Mouse (Mus musculus): ENCODE measurements around the gene Gm3336. TPM values are rescaled to one million over a fixed set of nuclear protein-coding genes. Genes with fewer than 3 reads are reported as not detected.

Gm3336 gene
- total RNA-seq, 2 experiments from 2014 or later = not detected

DNA sequence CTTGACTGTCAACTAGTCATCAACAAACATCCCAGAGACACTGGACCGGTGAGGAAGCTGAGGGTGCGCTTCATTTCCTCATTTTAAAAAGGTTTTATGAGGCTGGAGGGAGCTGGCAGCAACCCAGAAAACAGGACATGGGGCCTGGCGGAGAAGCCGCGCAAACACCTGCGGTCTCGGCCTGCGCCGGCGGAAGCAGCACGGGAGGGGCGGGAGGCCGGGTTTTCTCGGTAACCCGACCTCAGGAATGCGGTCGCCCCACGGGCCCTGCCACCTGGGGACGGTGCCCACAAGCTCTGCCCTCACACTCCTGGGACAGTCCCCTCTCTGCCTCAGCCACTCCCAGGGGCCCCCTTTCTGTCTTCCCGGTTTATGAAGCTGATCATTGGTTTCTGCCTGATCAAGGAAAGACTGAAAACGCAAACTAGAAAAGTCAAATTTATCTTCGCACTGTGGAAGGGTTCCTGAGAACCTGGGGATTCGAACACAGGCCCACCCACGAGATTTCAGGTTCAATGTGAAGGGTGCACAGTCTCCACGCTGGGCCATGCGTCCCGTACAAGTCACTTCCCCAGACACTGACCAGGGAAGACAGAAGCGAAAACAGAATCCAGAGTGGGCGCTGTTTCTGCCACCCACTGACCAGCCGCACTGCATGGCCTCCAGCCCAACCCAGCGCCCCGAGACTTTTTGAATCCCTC, 22.9 kb upstream of the Gm3336 start:
- no peak for DNase-seq (ENCODE audit: low spot score in 2 of 2)

- DNase-seq (ENCODE audit: low spot score in 2 of 2) = peak; percentile 35 to 61
Observed at GRCm38 (mm10) chr8:70696019-70696885, 22.1 kb upstream of the Gm3336 start.

GRCm38 (mm10) chr8:70696946-70697345, 21.4 kb upstream of the Gm3336 start:
- no peak for DNase-seq (ENCODE audit: low spot score in 2 of 2)

DNA sequence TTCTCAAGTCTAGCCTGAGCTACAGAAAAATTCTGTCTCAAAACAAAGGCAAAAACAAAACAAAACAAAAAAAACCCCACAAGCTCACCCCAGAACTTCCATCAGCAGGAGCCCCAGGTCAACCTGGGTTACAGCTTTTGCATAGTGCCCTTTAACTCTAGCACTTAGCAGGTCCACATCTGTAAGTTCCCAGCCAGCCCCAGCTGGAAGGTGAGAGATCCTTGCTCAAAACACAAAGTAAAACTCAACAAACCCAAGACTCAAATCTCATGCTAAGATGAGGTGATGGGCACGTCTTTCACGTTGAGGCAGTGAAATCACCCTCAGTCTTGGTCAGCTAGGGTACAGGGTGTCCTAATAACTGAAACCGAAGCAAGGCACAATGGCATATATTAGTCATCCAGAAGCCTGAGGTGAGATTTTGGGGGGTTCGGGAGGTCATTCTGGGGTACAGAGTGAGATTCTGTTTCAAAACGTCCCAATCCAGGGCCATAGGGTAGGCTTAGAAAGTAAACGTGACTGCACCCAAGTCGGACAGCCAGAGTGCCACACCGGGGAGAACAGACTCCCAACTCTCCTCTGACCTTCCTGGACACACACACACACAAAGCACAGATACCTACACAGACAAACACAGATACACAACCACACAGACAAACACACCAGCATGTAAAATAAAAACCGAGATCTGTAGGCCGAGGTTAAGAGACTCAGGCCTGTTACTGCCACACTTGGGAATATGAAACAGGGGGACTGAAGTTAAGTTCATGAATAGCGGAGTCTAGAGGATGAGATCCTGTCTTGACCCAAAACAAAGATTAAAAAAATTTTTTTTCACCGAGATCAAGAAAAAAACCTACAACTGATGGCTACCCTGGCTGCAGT, 20.7 kb upstream of the Gm3336 start:
- no peak for DNase-seq (ENCODE audit: low spot score in 2 of 2)

DNA sequence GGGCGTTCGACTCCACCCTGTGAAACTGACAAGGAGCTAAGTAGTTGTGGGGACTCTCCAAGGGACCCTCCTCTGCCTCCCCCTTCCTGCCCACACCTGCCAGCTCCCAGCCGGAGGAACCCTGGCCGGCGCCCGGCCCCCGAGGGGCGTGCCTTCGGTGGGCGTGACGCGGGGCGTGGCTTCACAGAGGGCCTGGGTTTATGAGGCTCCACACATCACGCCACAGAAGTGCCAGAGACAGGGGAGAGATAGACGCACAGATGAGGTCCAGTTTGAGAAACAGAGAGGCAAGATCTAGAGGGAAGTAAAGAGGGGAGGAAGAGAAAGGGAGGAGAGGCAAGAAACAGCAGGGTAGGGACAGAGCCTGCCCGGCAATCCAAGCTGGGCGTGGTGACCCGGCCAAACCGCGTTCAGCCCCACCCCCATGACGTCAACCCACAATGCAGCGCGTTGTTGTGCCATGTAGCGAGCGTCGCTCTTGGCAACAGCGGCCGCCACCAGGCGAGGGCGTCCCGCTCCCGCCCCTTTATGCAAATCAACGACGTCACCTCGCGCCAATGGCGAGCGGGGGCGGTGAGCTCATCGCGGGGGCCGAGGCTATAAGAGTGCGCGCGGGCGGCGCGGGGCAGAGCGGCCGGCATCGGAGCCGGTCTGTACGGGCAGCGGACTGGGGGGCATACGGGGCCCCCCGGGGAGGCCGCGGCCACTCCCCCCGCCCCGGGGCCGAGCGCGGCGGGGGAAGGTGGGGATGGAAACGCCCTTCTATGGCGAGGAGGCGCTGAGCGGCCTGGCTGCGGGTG, 19.8 kb upstream of the Gm3336 start, which contains the start of gene Jund:
Jund (plus strand) TSS at position 640 of the 800 bp plus-strand sequence.
- peak; percentile 99 for DNase-seq (ENCODE audit: low spot score in 2 of 2)

- DNase-seq (ENCODE audit: low spot score in 2 of 2) = peak in 1 of 2 experiments; percentile 67
Observed at GRCm38 (mm10) chr8:70699116-70699833, 19.1 kb upstream of the Gm3336 start.

DNA sequence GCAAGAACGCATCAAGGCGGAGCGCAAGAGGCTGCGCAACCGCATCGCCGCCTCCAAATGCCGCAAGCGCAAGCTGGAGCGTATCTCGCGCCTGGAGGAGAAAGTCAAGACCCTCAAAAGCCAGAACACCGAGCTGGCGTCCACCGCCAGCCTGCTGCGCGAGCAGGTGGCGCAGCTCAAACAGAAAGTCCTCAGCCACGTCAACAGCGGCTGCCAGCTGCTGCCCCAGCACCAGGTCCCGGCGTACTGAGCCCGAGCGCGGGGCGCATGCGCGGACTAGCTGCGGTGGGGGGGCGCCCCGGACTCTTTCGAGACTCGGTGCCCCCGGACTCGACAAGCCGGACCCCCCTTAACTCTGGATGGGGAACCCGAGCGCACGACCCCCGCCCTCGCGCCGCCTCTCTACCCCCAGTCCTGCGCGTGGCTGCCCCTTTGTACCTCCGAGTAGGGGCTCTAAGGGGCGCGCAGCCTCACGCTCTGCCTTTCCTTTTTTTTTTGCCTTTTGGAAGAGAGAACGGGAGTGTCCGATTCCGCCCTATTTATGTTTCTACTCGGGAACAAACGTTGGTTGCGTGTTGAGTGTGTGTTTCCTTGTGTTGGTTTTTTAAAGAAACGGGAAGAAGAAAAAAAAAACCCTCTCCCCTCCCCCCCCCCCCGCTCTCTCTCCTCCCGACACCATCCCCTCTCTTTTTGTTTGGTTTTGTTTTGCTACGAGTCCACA, 18.3 kb upstream of the Gm3336 start:
- peak; percentile 79 to 88 for DNase-seq (ENCODE audit: low spot score in 2 of 2)

DNA sequence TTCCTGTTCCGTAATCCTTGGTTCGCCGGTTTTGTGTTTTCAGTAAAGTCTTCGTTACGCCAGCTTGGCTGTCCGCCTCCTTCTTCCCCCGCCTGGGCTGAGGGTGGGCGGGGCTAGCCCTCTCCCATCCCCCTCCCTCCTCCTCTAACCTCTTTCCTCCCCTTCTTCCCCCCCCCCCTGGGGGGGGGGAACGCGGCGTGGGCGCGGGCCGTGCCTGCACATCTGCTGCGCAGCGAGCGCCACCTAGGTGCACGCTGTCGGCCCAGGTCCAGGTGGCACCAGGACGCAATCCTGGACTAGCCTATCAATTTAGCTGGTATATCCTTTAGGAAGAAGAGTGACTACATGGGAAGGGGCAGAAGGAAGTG, 17.8 kb upstream of the Gm3336 start:
- DNase-seq (ENCODE audit: low spot score in 2 of 2) = peak; percentile 77 to 88

DNA sequence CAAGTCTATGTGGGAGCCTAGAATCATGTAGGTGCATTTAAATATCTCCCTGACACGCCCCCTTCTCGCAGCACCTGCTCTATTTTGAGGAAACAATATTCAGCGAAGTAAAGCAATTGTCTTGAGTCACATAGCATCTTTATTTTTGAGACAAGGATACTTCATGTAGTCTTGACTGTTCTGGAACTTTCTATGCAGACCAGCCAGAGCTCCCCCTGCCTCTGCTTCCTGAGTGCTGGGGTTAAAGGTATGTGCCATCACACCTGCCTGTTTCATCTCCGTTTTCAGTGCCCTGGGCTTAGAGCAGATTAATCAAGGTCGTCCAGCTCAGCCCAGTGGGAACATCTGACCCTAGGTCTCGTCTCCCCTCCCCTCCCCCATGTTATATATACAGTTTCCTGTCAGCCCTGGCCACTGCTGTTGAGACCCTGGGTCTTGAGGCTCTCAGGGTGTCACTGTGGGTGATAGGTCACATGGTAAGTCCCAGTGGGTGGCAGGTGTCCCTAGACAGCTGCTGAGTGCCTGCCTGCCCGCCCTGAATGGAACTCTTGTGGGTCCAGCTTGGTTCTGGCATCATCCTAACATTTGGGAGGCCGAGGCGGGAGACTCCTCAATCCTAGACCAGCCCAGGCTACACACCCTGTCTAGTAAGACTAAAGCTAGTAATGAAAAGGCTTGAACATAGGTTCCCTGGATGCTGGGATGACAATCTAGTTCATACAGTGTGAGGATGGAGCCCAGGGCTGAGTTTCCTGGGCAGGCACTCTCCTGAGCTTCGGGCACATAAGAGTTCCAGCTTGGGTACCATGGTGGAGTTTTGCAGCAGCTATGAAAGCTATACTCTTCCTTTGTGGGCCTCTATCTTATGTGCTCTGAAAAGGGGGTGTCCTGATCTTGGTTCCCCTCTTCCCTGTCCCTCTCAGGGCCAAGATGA, 17.0 kb upstream of the Gm3336 start:
- no peak for DNase-seq (ENCODE audit: low spot score in 2 of 2)

GRCm38 (mm10) chr8:70701982-70702841, 16.1 kb upstream of the Gm3336 start:
- DNase-seq (ENCODE audit: low spot score in 2 of 2) = no peak

DNA sequence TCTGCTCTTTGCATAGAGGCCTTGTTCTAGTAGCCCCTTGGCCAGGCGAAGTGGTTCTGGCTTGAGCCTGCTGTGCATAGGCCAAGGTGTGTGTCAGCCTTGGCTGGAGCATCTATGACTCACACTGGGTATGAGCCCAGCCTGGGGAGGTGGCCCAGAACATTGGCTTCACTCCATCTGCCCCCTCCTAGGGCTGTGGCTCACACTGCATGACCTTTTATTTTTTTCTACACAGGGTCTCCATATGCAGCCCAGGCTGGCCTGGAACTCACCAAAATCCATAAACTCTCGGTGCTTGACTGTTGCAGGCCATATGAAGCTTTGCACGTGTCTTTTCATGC, 15.5 kb upstream of the Gm3336 start:
- DNase-seq (ENCODE audit: low spot score in 2 of 2) = peak; percentile 47 to 56

GRCm38 (mm10) chr8:70703287-70703686, 15.1 kb upstream of the Gm3336 start, which contains the start of gene Iqcn:
Gene Iqcn, plus strand, starts transcription at chr8:70703457.
- no peak for DNase-seq (ENCODE audit: low spot score in 2 of 2)

DNA sequence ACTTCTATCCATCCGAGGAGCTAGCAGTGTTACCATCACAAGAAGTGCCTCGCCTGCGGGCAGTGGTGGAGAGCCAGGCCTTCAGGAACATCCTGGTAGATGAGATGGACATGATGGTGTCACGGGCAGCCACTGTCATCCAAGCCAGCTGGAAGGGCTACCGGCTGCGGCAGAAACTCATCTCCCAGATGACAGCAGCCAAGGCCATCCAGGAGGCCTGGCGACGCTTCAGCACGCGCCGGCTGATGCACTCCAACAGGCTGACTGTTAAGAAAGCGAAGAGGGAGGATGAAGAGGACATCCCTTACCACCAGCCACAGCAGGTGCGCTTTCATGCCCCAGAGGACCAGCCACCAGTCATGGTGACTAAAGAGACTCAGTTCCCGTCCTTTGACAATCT, 10.1 kb upstream of the Gm3336 start:
- no peak for DNase-seq (ENCODE audit: low spot score in 2 of 2)

GRCm38 (mm10) chr8:70709794-70710193, 8.5 kb upstream of the Gm3336 start:
- DNase-seq (ENCODE audit: low spot score in 2 of 2) = no peak

GRCm38 (mm10) chr8:70710296-70710695, 8.0 kb upstream of the Gm3336 start:
- no peak for DNase-seq (ENCODE audit: low spot score in 2 of 2)

- no peak for DNase-seq (ENCODE audit: low spot score in 2 of 2)
Observed at GRCm38 (mm10) chr8:70711041-70711440, 7.3 kb upstream of the Gm3336 start.

DNA sequence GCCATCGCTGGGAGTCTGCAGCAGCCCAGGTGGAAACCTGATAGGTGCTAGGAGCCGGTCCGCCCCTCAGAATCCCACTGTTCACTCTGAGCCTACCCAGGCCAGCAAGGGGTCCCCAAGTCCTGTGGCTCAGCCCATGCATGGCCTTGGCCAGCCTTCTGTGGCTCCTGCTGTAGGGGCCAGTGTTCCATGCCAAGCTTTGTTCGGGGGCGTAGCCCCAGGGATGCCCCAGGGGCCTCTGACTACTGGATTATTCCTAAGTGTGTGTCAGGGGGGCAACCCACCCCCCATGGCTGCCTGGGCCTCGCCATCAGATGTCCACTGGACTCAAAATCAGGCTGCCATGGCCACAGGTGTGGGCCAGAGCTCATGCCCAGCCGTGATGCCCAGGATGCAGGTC, 4.4 kb upstream of the Gm3336 start:
- no peak for DNase-seq (ENCODE audit: low spot score in 2 of 2)
